Mouse (Mus musculus): ENCODE data around the gene Ifnar1. TPM values are rescaled to one million over a fixed set of nuclear protein-coding genes. Genes with fewer than 3 reads are reported as not detected.

Gene Ifnar1
- polyA plus RNA-seq, 1 experiment from 2014 or later = 46.5 TPM

DNA sequence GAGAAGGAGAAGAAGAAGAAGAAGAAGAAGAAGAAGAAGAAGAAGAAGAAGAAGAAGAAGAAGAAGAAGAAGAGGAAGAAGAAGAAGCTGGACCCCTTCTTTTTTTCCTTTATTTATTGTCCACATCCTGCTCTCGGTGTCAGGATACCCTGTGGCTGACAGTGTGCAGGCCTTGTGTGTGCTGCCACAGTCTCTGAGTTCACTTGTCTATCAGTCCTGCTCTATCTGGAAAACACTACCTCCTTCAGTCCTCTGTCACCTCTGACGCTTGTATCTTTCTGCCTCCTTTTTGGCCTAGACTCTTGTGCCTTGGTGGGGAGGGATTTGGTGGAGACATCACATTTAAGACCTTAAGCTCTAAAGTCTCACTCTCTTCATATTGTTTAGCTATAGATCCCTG is 21.6 kb upstream of the Ifnar1 start:
- Histone ChIP-seq H3K9me3 (no peaks in the 10 kb centered on the region), H3K4me3 (no peak overlapping the region), H3K4me2 (no peak overlapping the region), H3K36me3 (no peaks in the 10 kb centered on the region), H3K27me3 (no peaks in the 10 kb centered on the region), H3K27ac (replicated peaks) (no peak overlapping the region), H3K9ac (no peak overlapping the region), H3K4me1 (replicated peaks) (peaks cover 29% of the 10 kb centered on the region)
- WGBS = 88% methylated on average over 2 of the region's 2 CpGs
- ATAC-seq (ENCODE audit: low read depth) = no peak

DNA sequence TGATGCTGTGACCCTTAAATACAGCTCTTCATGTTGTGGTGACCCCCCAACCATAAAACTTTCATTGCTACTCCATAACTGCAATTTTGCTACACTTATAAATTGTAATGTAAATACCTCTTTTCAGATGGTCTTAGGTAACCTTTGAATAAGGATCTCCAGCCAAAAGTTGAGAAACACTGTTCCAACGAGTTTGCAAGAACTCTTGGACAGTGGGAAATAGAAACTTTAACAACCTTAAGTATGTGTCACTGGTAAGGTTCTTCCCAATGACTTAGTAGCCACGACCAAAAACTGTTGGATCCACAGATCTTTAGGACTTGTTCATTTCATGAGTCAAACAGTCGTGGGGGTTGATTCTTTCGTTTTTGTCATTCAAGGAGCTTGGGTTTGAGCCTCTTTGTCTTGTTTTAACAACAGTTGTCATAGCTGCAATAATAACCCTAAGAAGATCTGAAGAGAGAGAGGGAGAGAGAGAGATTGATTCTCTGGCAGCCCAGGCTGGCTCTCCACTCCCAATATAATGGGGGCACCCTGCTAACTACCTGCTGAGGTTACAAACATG is 21.1 kb upstream of the Ifnar1 start:
- no peak for ATAC-seq (ENCODE audit: low read depth)
- 87% methylated on average over 4 of the region's 4 CpGs for WGBS

GRCm38 (mm10) chr16:91464594-91465504 is 20.2 kb upstream of the Ifnar1 start:
- Histone ChIP-seq H3K4me3 (peak overlapping the region; percentile 68), H3K9me3 (no peaks in the 10 kb centered on the region), H3K27ac (replicated peaks) (peak overlapping the region; percentile 87), H3K9ac (peak overlapping the region; percentile 82), H3K4me2 (peak overlapping the region; percentile 88), H3K27me3 (no peaks in the 10 kb centered on the region), H3K4me1 (replicated peaks) (peaks cover 25% of the 10 kb centered on the region), H3K36me3 (no peaks in the 10 kb centered on the region)
- peak; percentile 94 for ATAC-seq (ENCODE audit: low read depth)
- WGBS = 2% methylated on average over 44 of the region's 44 CpGs

More for the DNA sequence above, 21.1 kb upstream of the Ifnar1 start:
- H3K4me2 ChIP-seq = peak overlapping the region; percentile 88
- H3K27ac ChIP-seq (replicated peaks) = peak overlapping the region; percentile 87
- peak overlapping the region; percentile 76 for H3K9ac ChIP-seq
- no peaks in the 10 kb centered on the region for H3K36me3 ChIP-seq
- H3K9me3 ChIP-seq = no peaks in the 10 kb centered on the region
- H3K4me3 ChIP-seq = peak overlapping the region; percentile 68
- H3K27me3 ChIP-seq = no peaks in the 10 kb centered on the region
- H3K4me1 ChIP-seq (replicated peaks) = peaks cover 27% of the 10 kb centered on the region

DNA sequence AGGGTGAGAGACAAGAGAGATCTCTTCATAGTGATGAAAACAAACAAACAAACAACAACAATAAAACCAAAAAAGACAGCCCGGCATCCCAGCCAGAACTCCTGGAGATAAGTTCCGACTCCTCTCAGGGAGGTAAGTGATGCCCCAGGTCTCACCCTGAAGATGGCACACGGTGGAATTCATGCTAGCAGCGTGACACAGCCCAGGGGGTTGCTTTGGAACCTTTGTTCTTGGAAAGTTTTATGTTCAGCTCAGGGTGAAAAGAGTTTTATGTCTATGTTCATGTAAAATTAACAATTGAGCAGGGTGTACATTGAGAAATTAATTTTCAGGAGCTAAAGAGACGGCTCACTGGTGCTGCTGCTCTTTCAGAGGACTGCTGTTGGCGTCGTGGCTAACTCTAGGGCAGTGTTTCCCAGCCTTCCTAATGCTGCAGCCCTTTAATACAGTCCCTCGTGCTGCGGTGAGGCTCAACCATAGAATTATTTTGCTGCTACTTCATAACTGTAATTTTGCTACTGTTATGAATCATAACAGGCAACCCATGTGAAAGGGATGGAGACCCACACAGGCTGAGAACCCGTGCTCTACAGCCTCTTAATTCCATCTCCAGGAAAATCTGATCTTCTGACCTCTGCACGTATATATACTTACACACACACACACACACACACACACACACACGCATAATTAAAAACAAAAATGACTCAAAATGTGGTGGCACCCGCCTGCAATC is 19.4 kb upstream of the Ifnar1 start:
- Histone ChIP-seq H3K4me2 (peak overlapping the region; percentile 88), H3K4me3 (peak overlapping the region; percentile 68), H3K4me1 (replicated peaks) (peaks cover 25% of the 10 kb centered on the region), H3K27ac (replicated peaks) (no peak overlapping the region), H3K27me3 (no peaks in the 10 kb centered on the region), H3K9me3 (no peaks in the 10 kb centered on the region), H3K36me3 (no peaks in the 10 kb centered on the region), H3K9ac (peak overlapping the region; percentile 82)
- ATAC-seq (ENCODE audit: low read depth) = 0 out of 2 replicates have a peak, but pooled peaks have one; percentile 16
- WGBS = 44% methylated on average over 13 of the region's 13 CpGs

GRCm38 (mm10) chr16:91466566-91466965 is 18.5 kb upstream of the Ifnar1 start:
- Histone ChIP-seq H3K4me3 (0 out of 2 replicates have a peak overlapping the region, but pooled peaks have one; percentile 68), H3K27ac (replicated peaks) (no peak overlapping the region)

GRCm38 (mm10) chr16:91470470-91470869 is 14.6 kb upstream of the Ifnar1 start:
- no peak overlapping the region for H3K4me2 ChIP-seq
- no peaks in the 10 kb centered on the region for H3K36me3 ChIP-seq
- H3K27me3 ChIP-seq = no peaks in the 10 kb centered on the region
- ATAC-seq (ENCODE audit: low read depth) = no peak
- no peak overlapping the region for H3K9ac ChIP-seq
- no peak overlapping the region for H3K4me3 ChIP-seq
- 80% methylated on average over 3 of the region's 3 CpGs for WGBS
- peaks cover 15% of the 10 kb centered on the region for H3K4me1 ChIP-seq (replicated peaks)
- no peaks in the 10 kb centered on the region for H3K9me3 ChIP-seq
- H3K27ac ChIP-seq (replicated peaks) = no peak overlapping the region

More at GRCm38 (mm10) chr16:91466566-91466965, 18.5 kb upstream of the Ifnar1 start:
- WGBS = 29% methylated on average over 6 of the region's 6 CpGs
- Histone ChIP-seq H3K36me3 (no peaks in the 10 kb centered on the region), H3K9ac (no peak overlapping the region), H3K4me1 (replicated peaks) (peaks cover 25% of the 10 kb centered on the region), H3K27me3 (no peaks in the 10 kb centered on the region), H3K4me2 (peak overlapping the region; percentile 88), H3K9me3 (no peaks in the 10 kb centered on the region)
- ATAC-seq (ENCODE audit: low read depth) = no peak

DNA sequence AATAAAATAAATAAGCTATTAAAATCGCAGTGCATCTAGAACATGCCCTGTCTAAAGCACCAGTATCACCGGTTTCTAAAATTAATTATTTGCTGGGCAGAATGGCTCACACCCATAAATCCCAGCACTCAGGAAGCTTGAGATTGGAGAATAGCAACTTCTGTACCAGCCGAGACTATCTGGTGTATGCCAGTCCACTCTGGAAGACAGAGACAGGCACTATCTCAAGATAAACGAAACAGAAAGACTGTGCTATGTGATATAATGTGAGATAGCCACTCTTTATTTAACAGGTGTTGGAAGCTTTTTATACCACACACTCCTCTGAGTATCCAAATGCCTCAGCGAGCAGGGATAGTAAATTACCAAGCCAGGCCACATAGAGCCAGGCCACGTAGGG is 13.6 kb upstream of the Ifnar1 start:
- WGBS = 84% methylated on average over 6 of the region's 6 CpGs

DNA sequence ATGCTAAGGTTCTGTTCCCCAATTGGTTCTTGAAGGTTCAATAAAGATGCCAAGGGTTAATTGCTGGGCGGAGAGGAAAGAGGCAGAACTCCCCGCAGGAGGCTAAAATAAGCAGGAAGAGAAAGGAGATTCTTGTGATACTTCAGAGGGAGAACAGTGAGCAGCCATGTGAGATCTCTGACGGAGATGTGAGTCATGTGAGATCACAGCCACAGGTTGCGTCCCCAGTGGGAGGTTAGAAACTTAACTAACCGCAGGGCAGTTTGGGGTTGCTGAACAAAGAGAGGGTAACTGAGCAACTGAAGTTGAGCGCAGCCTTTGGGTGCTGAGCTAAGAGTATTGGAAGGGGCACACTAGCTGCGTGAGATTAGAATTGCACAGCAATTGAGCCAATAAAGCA is 9.3 kb upstream of the Ifnar1 start:
- no peak overlapping the region for H3K4me3 ChIP-seq
- H3K27ac ChIP-seq (replicated peaks) = no peak overlapping the region
- H3K36me3 ChIP-seq = no peaks in the 10 kb centered on the region
- H3K4me2 ChIP-seq = no peak overlapping the region
- no peaks in the 10 kb centered on the region for H3K27me3 ChIP-seq
- H3K9me3 ChIP-seq = no peaks in the 10 kb centered on the region
- no peaks in the 10 kb centered on the region for H3K4me1 ChIP-seq (replicated peaks)
- no peak for ATAC-seq (ENCODE audit: low read depth)
- WGBS = 35% methylated on average over 7 of the region's 7 CpGs
- no peak overlapping the region for H3K9ac ChIP-seq

More for the DNA sequence above, 13.6 kb upstream of the Ifnar1 start:
- H3K9me3 ChIP-seq = no peaks in the 10 kb centered on the region
- no peak overlapping the region for H3K27ac ChIP-seq (replicated peaks)
- no peak overlapping the region for H3K4me2 ChIP-seq
- no peak overlapping the region for H3K9ac ChIP-seq
- no peaks in the 10 kb centered on the region for H3K27me3 ChIP-seq
- peaks cover 5% of the 10 kb centered on the region for H3K4me1 ChIP-seq (replicated peaks)
- H3K4me3 ChIP-seq = no peak overlapping the region
- no peaks in the 10 kb centered on the region for H3K36me3 ChIP-seq
- ATAC-seq (ENCODE audit: low read depth) = no peak

GRCm38 (mm10) chr16:91478067-91478466 is 7.0 kb upstream of the Ifnar1 start:
- H3K9me3 ChIP-seq = no peaks in the 10 kb centered on the region
- no peak overlapping the region for H3K27ac ChIP-seq (replicated peaks)
- no peak overlapping the region for H3K4me3 ChIP-seq
- H3K4me2 ChIP-seq = no peak overlapping the region
- no peak overlapping the region for H3K9ac ChIP-seq
- 72% methylated on average over 1 of the region's 1 CpGs for WGBS
- H3K36me3 ChIP-seq = no peaks in the 10 kb centered on the region
- ATAC-seq (ENCODE audit: low read depth) = no peak
- H3K4me1 ChIP-seq (replicated peaks) = no peaks in the 10 kb centered on the region
- no peaks in the 10 kb centered on the region for H3K27me3 ChIP-seq

DNA sequence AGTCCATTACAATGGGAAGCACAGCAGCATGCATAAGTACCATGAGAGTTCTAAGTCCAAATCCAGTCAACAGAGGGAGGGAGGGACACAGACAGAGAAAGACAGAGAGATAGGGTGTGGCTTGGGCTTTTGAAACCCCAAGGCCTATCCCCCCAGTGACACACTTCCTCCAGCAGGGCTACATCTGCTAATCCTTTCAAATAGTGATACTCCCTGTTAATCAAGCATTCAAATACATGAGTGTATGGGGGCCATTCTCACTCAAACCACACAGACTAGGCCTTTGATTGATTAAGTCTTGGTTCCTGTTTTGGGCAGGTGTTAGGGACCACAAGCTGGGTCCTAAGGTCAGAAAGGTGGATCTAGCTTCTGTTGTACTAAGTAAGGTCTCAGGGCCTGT is 4.5 kb upstream of the Ifnar1 start:
- no peak overlapping the region for H3K4me3 ChIP-seq
- H3K4me1 ChIP-seq (replicated peaks) = peaks cover 3% of the 10 kb centered on the region
- no peak for ATAC-seq (ENCODE audit: low read depth)
- H3K36me3 ChIP-seq = no peaks in the 10 kb centered on the region
- H3K4me2 ChIP-seq = no peak overlapping the region
- no peak overlapping the region for H3K9ac ChIP-seq
- no peak overlapping the region for H3K27ac ChIP-seq (replicated peaks)
- no peaks in the 10 kb centered on the region for H3K27me3 ChIP-seq
- no peaks in the 10 kb centered on the region for H3K9me3 ChIP-seq

DNA sequence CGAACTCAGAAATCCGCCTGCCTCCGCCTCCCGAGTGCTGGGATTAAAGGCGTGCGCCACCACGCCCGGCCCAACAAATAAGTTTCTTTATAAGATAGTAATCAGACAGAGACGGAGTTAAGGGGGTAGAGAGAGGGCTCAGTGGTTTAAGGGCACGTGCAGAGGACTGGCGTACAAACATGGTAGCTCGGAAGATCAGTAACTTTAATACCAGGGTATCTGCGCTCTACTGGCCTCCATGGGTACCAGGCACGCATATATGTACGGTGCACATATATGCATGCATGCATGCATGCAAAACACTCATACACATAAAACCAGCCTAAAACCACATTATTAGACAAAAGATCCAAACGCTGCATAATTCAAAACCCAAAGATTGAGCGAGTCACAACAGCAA is 651 bp upstream of the Ifnar1 start:
- H3K27me3 ChIP-seq = no peaks in the 10 kb centered on the region
- peaks cover 21% of the 10 kb centered on the region for H3K4me1 ChIP-seq (replicated peaks)
- peak overlapping the region; percentile 96 for H3K4me3 ChIP-seq
- no peaks in the 10 kb centered on the region for H3K9me3 ChIP-seq
- H3K4me2 ChIP-seq = peak overlapping the region; percentile 87
- peak; percentile 44 for ATAC-seq (ENCODE audit: low read depth)
- peak overlapping the region; percentile 98 for H3K9ac ChIP-seq
- H3K36me3 ChIP-seq = peaks cover 3% of the 10 kb centered on the region; the same call in 1 of the 2 replicates
- peak overlapping the region; percentile 97 for H3K27ac ChIP-seq (replicated peaks)
- 51% methylated on average over 17 of the region's 17 CpGs for WGBS

DNA sequence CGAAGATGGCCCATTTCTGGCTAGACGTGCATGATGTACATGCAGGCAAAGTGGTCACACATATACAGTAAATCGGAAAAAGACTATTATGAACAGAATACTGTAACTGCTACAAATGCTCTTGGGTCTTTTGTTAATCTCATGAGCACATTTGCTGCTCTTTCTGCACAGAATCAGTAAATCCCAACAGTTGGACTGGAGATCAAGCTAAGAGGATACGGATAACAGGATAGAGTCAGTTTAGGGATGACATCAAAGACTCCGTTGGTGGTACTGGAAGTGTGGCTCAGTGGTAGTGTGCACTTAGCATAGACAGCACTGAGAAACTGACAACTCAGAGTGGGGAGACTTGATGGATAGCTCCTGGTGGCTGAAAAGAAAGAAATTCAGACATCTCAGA is 803 bp downstream of the Ifnar1 start:
- ATAC-seq (ENCODE audit: low read depth) = no peak
- H3K4me3 ChIP-seq = peak overlapping the region; percentile 96
- peak overlapping the region; percentile 97 for H3K27ac ChIP-seq (replicated peaks)
- peaks cover 21% of the 10 kb centered on the region for H3K4me1 ChIP-seq (replicated peaks)
- no peaks in the 10 kb centered on the region for H3K9me3 ChIP-seq
- H3K9ac ChIP-seq = peak overlapping the region; percentile 98
- no peaks in the 10 kb centered on the region for H3K27me3 ChIP-seq
- WGBS = 39% methylated on average over 5 of the region's 5 CpGs
- peak overlapping the region; percentile 87 for H3K4me2 ChIP-seq
- peaks cover 17% of the 10 kb centered on the region for H3K36me3 ChIP-seq
